8 mouse cellular contexts compared by ENCODE assay signal in genomic region chr11:95858528-95859467, GRCm38 (mm10). TPM values are rescaled to one million over a fixed set of nuclear protein-coding genes. Genes with fewer than 3 reads are reported as not detected.
A peak's percentile ranks its signal among the peaks of the same experiment; 100 is the strongest.
DNase-seq lines count a peak whose midpoint lies in the region; ATAC-seq lines count a peak whose summit lies in the region.

No protein-coding gene starts in this region.

- WGBS in hindbrain, embryonic 11.5 days, result under 1% methylated on average over 58 of the region's 58 CpGs

- H3K9ac ChIP-seq in hindbrain, embryonic 11.5 days (ENCODE audit: low read depth, low read length), result peak overlapping the region; percentile 58

- peak; percentile 97 for ATAC-seq in hindbrain, embryonic 11.5 days (ENCODE audit: low FRiP score)

- H3K4me3 ChIP-seq in hindbrain, embryonic 11.5 days (ENCODE audit: low read depth, low read length), result peak overlapping the region; percentile 70

- no peaks in the 10 kb centered on the region for H3K9me3 ChIP-seq in hindbrain, embryonic 11.5 days (ENCODE audit: control insufficient read depth, low read length)

- peak overlapping the region; percentile 64 for H3K4me2 ChIP-seq in hindbrain, embryonic 11.5 days (replicated peaks; ENCODE audit: low read depth, low read length)

- peak; percentile 100 for DNase-seq in Muller cell, postnatal 12 days (ENCODE audit: inconsistent ontology term)
- peak; percentile 98 for DNase-seq in cerebellum, adult 9-11 months
- DNase-seq in frontal cortex, adult 2 months (ENCODE audit: extremely low spot score in 1 of 2, low spot score in 1 of 2), result peak; percentile 96 to 99
- peak; percentile 97 for DNase-seq in hindbrain, embryonic 11.5 days (ENCODE audit: low spot score)
- DNase-seq in layer of hippocampus, postnatal 10 days (ENCODE audit: low spot score in 2 of 2), result peak; percentile 98
- DNase-seq in lung, postnatal 10 days, result peak; percentile 99
- DNase-seq in ovary, postnatal 36 days (ENCODE audit: low spot score), result peak; percentile 93
- DNase-seq in thymus, postnatal 25 days, result peak; percentile 96

- H3K36me3 ChIP-seq in hindbrain, embryonic 11.5 days (ENCODE audit: control insufficient read depth, insufficient read depth, low read length), result no peaks in the 10 kb centered on the region

- no peaks in the 10 kb centered on the region for H3K27me3 ChIP-seq in hindbrain, embryonic 11.5 days (ENCODE audit: control insufficient read depth, insufficient read depth, low read length)

- peak overlapping the region; percentile 58 for H3K27ac ChIP-seq in hindbrain, embryonic 11.5 days (ENCODE audit: low read depth, low read length)

- no peaks in the 10 kb centered on the region; the same call in 1 of the 2 replicates for H3K4me1 ChIP-seq in hindbrain, embryonic 11.5 days (replicated peaks; ENCODE audit: control insufficient read depth, insufficient read depth, low read length)

RNA-seq across cellular contexts. Expression of gene Abi3, which starts 16.5 kb away (rescaled TPM):
- 9.6 and 11.2 TPM in 2 replicates for polyA plus RNA-seq in frontal cortex, adult 2 months (2012; rRNA removed)
- polyA plus RNA-seq in hindbrain, embryonic 11.5 days (2014; fragmentation: Nextera tagmentation; extraction: Ambion mirVana), result 2.4 and 2.6 TPM in 2 replicates
- 1 to 10 TPM; 3.7 to 4.4 TPM for total RNA-seq in layer of hippocampus, postnatal 10 days (2021)

RNA-seq across cellular contexts. Expression of gene Gngt2, which starts 21.8 kb away (rescaled TPM):
- polyA plus RNA-seq in frontal cortex, adult 2 months (2012; rRNA removed), result 7.2 and 9.4 TPM in 2 replicates
- polyA plus RNA-seq in hindbrain, embryonic 11.5 days (2014; fragmentation: Nextera tagmentation; extraction: Ambion mirVana), result 7.1 and 7.6 TPM in 2 replicates
- total RNA-seq in layer of hippocampus, postnatal 10 days (2021), result 1 to 10 TPM; 2.1 to 2.6 TPM

RNA-seq across cellular contexts. Expression of gene Phospho1, which starts 34.5 kb away (rescaled TPM):
- 68.7 and 70.4 TPM in 2 replicates for polyA plus RNA-seq in frontal cortex, adult 2 months (2012; rRNA removed)
- not detected in 2 replicates for polyA plus RNA-seq in hindbrain, embryonic 11.5 days (2014; fragmentation: Nextera tagmentation; extraction: Ambion mirVana)
- 10 to 100 TPM; 17.8 to 21.3 TPM for total RNA-seq in layer of hippocampus, postnatal 10 days (2021)

RNA-seq across cellular contexts. Expression of gene B4galnt2, which starts 55.9 kb away (rescaled TPM):
- not detected in 2 replicates for polyA plus RNA-seq in frontal cortex, adult 2 months (2012; rRNA removed)
- 0.11 TPM in 1 of 2 replicates, not detected in the other for polyA plus RNA-seq in hindbrain, embryonic 11.5 days (2014; fragmentation: Nextera tagmentation; extraction: Ambion mirVana)
- not detected for total RNA-seq in layer of hippocampus, postnatal 10 days (2021)

Comparison
In these comparisons a context has a peak if more than half of its experiments do, and no peak if none do; other contexts are left out.
1. Peak in every context shown above with its lines: DNase-seq, ATAC-seq, H3K4me3 ChIP-seq and H3K27ac ChIP-seq.
2. RNA of gene Phospho1, which starts 34.5 kb away (polyA plus RNA-seq): 68.7 to 70.4 TPM in frontal cortex, adult 2 months; not detected in hindbrain, embryonic 11.5 days; every median in the first group is over 10 times any median in the second.